Mouse (Mus musculus): ENCODE data around the gene Mettl27. TPM values are rescaled to one million over a fixed set of nuclear protein-coding genes. Genes with fewer than 3 reads are reported as not detected.
"Not testable (repeated sequence)": the region's sequence is repeated elsewhere in the genome, so short reads cannot be mapped to it uniquely, and the experiment has no call there.

Mettl27 gene
- total RNA-seq, 2 experiments from 2014 or later = 9.2 to 9.3 TPM

DNA sequence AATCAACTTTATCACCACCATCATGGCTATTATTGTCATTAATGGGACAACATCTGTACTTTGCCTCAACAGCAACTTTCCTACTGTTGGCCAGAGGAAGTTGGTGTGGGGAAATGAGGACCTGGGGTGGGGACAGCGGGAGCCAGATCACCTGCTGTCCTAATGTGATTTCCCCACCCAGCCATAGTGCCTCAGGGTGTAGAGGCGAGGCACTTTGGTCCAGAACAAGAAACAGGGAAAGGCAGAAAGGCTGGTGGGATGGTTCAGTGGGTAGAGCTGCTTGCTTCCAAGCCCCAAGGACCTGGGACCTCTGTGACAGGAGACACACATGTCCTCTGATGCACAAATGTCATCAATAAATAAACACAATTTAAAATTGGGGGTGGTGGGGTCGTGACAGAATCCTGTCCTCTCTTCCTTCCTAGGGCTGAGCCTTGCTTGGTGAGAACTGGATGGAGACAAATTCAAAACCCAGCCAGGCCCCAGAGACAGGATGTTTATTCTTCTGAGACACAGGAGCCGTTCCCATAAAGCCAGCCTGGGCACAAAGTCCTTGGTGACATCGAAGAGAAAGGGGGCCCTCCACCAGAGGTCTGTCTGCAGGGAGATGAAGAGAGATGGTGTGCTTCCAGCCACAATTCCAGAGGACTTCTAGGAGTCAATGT, 15.4 kb downstream of the Mettl27 start:
- DNase-seq (ENCODE audit: extremely low spot score in 1 of 2, low spot score in 1 of 2) = no peak

GRCm38 (mm10) chr5:134948085-134948439, 15.9 kb downstream of the Mettl27 start:
- DNase-seq (ENCODE audit: extremely low spot score in 1 of 2, low spot score in 1 of 2) = no peak

- no peak for DNase-seq (ENCODE audit: extremely low spot score in 1 of 2, low spot score in 1 of 2)
Measured at GRCm38 (mm10) chr5:134951053-134951884, 19.1 kb downstream of the Mettl27 start.

- DNase-seq (ENCODE audit: extremely low spot score in 1 of 2, low spot score in 1 of 2) = no peak
Measured at GRCm38 (mm10) chr5:134955491-134955890, 23.3 kb downstream of the Mettl27 start.

DNA sequence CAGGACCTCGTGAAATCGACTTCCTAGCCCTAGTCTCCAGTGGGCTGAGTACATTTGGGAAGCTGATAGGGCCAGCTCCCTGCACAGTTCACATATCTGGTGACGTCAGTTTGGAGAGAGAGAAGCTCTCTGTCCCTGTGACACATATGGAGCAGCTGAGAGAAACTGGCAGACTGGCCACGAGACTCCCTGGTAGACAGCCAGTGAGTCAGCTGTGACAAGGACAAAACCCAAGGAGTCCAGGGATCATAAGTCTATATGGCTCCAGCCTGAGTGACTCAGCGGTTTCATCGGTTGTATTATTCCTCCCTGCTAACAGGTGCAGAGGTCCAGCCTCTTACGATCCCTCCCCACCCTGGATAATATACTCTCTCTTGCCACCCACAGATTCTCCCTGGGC, 26.9 kb downstream of the Mettl27 start:
- no peak for DNase-seq (ENCODE audit: extremely low spot score in 1 of 2, low spot score in 1 of 2)

GRCm38 (mm10) chr5:134960430-134960829, 28.3 kb downstream of the Mettl27 start:
- DNase-seq (ENCODE audit: extremely low spot score in 1 of 2, low spot score in 1 of 2) = no peak

- DNase-seq (ENCODE audit: extremely low spot score in 1 of 2, low spot score in 1 of 2) = no peak
Measured at GRCm38 (mm10) chr5:134961519-134961918, 29.4 kb downstream of the Mettl27 start.

- no peak for DNase-seq (ENCODE audit: extremely low spot score in 1 of 2, low spot score in 1 of 2)
Measured at GRCm38 (mm10) chr5:134963546-134963945, 31.4 kb downstream of the Mettl27 start.

GRCm38 (mm10) chr5:134964655-134965054, 32.5 kb downstream of the Mettl27 start:
- DNase-seq (ENCODE audit: extremely low spot score in 1 of 2, low spot score in 1 of 2) = not testable (repeated sequence)

GRCm38 (mm10) chr5:134965473-134965851, 33.3 kb downstream of the Mettl27 start:
- DNase-seq (ENCODE audit: extremely low spot score in 1 of 2, low spot score in 1 of 2) = peak; percentile 36 to 72

DNA sequence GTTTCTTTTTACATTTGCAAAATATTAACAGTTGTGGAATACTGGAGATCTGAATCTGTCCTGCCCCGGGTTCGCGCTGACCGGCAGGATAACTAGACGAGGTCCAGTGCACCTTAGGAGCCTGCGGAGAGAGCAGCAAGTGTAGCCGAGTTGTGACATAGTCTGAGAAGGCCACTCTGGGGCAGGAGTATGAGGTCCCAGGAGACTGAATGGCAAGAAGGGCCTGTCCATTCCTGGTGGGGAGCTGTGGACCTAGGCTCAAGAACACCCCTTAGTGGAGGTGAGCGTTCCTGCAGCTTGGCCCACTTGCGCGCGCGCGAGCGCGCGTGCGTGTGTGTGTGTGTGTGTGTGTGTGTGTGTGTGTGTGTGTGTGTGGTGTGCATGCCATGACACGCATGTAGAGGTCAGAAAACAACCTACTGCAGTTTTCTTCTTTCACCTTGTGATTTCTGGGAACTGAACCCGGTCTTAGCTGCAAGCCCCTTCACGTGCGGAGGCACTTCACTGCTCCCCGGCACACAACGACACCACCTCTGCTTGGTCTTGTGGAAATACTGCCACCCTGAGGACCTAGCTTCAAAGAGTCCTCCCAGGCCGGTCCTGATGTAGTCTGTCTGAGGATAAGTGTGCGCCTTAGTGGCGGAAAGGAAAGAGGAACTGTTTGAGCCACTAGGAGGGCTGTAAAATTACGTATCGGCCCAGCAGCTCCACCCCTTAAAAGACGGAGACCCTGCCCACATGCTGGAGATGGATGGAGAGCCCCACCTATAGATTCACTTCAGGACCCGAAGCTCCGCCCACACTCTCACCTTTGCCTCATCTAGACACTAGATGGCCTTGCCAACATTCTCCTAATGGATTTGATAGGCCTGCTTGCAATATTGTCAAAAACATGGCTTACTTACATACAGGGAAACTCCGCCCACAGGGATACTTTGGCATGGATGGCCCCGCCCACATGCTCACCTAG, 34.0 kb downstream of the Mettl27 start:
- peak; percentile 18 to 19 for DNase-seq (ENCODE audit: extremely low spot score in 1 of 2, low spot score in 1 of 2)

- no peak for DNase-seq (ENCODE audit: extremely low spot score in 1 of 2, low spot score in 1 of 2)
Measured at GRCm38 (mm10) chr5:134967164-134967944, 35.2 kb downstream of the Mettl27 start.

- DNase-seq (ENCODE audit: extremely low spot score in 1 of 2, low spot score in 1 of 2) = no peak
Measured at GRCm38 (mm10) chr5:134970671-134971070, 38.5 kb downstream of the Mettl27 start.

DNA sequence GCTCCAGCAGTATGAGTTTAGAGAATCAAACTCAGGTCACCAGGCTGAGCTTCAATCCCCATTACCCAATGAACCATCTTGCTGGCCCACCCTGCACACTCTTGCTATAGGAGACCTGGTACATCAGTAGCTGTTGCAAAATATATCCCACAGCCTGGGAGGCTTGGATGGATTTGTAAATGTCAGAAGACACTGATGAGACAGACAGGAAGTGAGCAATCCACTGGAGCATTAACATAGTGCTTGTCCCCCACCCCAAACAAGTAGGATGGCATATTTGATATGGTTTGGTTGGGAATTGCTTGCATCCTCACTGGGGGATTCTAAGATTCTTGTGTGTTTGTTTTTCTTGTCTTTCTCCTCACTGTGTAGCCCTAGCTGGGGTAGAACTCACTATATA, 40.9 kb downstream of the Mettl27 start:
- no peak for DNase-seq (ENCODE audit: extremely low spot score in 1 of 2, low spot score in 1 of 2)

DNA sequence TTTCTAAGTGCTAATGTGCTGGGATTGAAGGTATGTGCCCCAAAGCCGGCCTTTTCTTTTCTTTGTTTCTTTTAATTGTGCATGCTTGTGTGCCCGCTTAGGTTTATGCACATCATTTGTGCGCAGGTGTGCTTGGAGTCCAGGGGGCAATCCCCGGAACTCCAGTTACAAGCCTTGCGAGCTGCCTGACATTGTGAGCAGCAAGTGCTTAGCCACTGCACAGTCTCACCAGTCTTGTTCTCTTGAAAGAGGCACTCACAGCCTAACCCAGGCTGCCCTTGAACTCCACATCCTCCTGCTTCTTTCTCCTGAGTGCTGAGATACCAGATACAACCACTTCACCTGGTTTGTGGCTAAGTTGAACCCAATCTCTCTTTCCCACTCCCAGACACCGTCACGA, 41.4 kb downstream of the Mettl27 start:
- no peak for DNase-seq (ENCODE audit: extremely low spot score in 1 of 2, low spot score in 1 of 2)

- no peak for DNase-seq (ENCODE audit: extremely low spot score in 1 of 2, low spot score in 1 of 2)
Measured at GRCm38 (mm10) chr5:134974294-134974693, 42.1 kb downstream of the Mettl27 start.

DNA sequence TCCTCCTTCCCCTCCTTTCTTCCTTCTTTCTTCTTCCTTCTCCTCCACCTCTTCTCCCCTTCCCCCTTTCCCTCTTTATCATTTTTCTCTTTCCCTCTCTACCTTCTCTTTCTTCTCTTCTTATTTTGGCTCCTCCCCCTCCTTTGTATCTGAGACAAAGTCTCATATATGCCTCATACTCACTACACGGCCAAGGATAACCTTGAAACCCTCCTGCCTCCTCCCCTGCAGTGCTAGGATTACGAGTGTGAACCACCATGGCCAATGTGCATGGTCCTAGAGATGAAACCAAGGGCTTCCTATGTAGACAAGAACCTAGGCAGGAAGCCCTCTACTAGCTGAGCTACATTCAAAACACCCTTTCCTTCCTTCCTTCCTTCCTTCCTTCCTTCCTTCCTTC, 42.8 kb downstream of the Mettl27 start:
- no peak for DNase-seq (ENCODE audit: extremely low spot score in 1 of 2, low spot score in 1 of 2)

GRCm38 (mm10) chr5:134976164-134976563, 44.0 kb downstream of the Mettl27 start:
- no peak for DNase-seq (ENCODE audit: extremely low spot score in 1 of 2, low spot score in 1 of 2)

DNA sequence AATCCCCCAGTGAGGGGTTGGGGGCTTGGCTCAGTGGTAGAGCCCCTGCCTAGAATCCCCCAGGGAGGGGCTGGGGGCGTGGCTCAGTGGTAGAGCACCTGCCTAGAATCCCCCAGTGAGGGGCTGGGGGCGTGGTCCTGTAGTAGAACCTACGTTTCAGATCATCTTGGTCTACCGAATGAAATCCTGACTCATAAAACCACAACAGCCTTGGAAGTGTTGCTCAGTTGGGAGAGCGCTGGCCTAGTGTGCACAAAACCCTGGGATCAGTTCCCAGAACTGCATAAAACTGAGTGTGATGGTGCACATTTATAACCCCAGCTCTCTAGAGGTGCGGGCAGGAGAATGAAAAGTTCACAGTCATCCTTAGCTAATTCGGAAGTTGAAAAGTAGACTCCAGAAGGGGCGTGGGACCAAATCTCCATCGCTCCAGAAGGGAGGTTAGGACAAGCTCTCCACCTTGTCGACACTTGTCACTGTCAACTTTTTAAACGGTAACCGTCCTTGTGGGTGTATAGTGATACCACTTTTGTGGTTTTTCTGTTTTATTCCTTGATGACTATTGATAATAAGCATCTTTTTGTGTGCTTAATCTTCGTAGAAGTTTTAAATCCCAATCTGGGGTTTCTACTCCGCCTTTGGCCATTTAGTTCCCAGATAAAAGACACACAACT, 44.5 kb downstream of the Mettl27 start:
- no peak for DNase-seq (ENCODE audit: extremely low spot score in 1 of 2, low spot score in 1 of 2)
